Mouse (Mus musculus): ENCODE measurements around the gene Cyp4a32. TPM values are rescaled to one million over a fixed set of nuclear protein-coding genes. Genes with fewer than 3 reads are reported as not detected.

Gene Cyp4a32
- polyA plus RNA-seq, 1 experiment = not detected

- TF ChIP-seq CTCF (IDR thresholded peaks at IDR 0.05; ENCODE audit: borderline replicate concordance, extremely low read depth, insufficient read depth, insufficient read length) (no peak), POLR2A (IDR thresholded peaks at IDR 0.05; ENCODE audit: borderline replicate concordance, extremely low read depth, insufficient read depth, insufficient read length, poor library complexity, severe bottlenecking) (no peak)
Measured at GRCm38 (mm10) chr4:115659190-115659589, 58.4 kb downstream of the Cyp4a32 start.

More at GRCm38 (mm10) chr4:115659190-115659589, 58.4 kb downstream of the Cyp4a32 start:
- no peak for DNase-seq (ENCODE audit: low read depth)

Other genes starting within 250 kb of the Cyp4a32 start
- not detected in 2 replicates for gene Cyp4a12b, start 189.3 kb upstream of the Cyp4a32 start, polyA plus RNA-seq (2012; rRNA removed)
- not detected in 2 replicates for gene Cyp4a30b, start 148.4 kb upstream of the Cyp4a32 start, polyA plus RNA-seq (2012; rRNA removed)
- not detected in 2 replicates for gene Cyp4a14, start 104.8 kb upstream of the Cyp4a32 start, polyA plus RNA-seq (2012; rRNA removed)
- not detected in 2 replicates for gene Cyp4a10, start 82.7 kb upstream of the Cyp4a32 start, polyA plus RNA-seq (2012; rRNA removed)
- gene Cyp4a31, start 37.3 kb upstream of the Cyp4a32 start, polyA plus RNA-seq (2012; rRNA removed) = not detected in 2 replicates
- gene Cyp4b1, start 46.8 kb downstream of the Cyp4a32 start, polyA plus RNA-seq (2012; rRNA removed) = 0.72 and 0.89 TPM in 2 replicates
- gene Efcab14, start 136.8 kb downstream of the Cyp4a32 start, polyA plus RNA-seq (2012; rRNA removed) = 17.3 and 18.1 TPM in 2 replicates
- gene Tex38, start 180.0 kb downstream of the Cyp4a32 start, polyA plus RNA-seq (2012; rRNA removed) = 0.40 and 0.54 TPM in 2 replicates
- gene Atpaf1, start 183.8 kb downstream of the Cyp4a32 start, polyA plus RNA-seq (2012; rRNA removed) = 27.3 and 27.6 TPM in 2 replicates
- gene Mob3c, start 227.1 kb downstream of the Cyp4a32 start, polyA plus RNA-seq (2012; rRNA removed) = 7.1 and 7.7 TPM in 2 replicates
- 37.3 and 52.9 TPM in 2 replicates for gene Mknk1, start 238.2 kb downstream of the Cyp4a32 start, polyA plus RNA-seq (2012; rRNA removed)

Measured in brain, embryonic 14.5 days (tissue).